Mouse (Mus musculus): ENCODE data around the gene S1pr3.

DNA sequence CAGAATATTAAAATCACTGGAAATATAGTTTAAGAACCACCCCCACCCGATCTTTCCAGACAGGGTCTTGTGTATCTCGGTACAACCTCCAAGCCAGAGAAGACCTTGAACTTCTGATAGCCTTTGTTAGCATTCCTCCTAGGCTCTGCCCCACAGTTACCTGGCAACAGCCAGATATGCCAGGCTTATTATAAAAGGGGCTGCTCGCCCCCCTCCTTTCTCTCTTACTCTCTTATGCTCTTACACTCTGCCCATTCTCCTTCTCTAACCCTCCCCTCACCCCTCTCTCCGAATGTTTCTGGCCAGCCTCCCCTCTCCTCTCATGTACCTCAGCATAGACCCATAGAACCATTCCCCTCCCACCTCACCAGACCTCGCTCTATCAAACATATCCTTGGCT lies 44.5 kb upstream of the S1pr3 start:
- TF ChIP-seq GATA1 (IDR thresholded peaks at IDR 0.05; ENCODE audit: borderline replicate concordance, low read length): no peak
- TF ChIP-seq FLI1 (IDR thresholded peaks at IDR 0.05; ENCODE audit: low read length): no peak
